Mouse (Mus musculus): ENCODE results near the gene Fcgbp. TPM values are rescaled to one million over a fixed set of nuclear protein-coding genes. Genes with fewer than 3 reads are reported as not detected.

The Fcgbp gene
- 0.65 and 3.8 TPM in 2 replicates for polyA plus RNA-seq (2015; fragmentation: Nextera tagmentation; extraction: Ambion mirVana)

DNA sequence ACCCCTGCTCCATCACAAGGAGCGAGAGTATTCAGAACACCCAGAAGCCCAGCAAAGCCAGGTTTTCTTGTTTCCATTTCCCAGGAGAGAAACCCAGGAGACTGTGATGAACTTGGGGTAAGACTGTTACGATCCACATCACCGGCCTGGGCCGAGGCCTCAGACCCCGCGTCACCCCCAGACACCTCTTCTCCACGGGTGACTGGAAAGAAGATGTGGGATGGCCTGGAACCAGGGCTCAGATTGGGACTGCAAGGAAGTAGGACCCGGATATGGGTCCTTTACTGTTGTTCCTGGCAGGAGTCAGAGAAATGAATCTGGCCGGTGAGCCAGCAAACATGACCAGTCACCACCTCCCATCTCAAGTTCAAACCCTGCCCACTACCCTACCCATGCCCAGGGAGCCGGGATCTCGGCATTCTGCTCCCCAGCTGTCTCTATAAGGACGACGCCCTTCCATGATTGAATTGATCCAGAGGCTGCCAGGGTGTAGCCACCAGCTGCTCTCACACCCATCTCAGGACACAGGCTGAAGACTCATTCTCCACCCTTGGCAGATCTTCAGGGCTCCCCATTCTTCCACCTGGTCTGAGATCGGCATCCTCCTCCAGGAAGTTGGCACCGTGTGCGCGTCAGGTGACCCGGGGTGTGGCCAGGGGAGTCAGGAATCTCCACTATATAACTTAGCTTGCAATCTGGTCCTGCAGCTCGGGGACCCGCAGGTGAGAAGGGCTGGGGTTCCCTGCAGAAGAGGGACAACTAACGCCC lies at the start of gene Fcgbp:
TSS of gene Fcgbp (plus strand) at position 706 of the 768 bp plus-strand sequence.
- Histone ChIP-seq H3K27me3 (ENCODE audit: control insufficient read depth, insufficient read depth, low read length) (no peaks in the 10 kb centered on the region), H3K4me1 (ENCODE audit: control insufficient read depth, insufficient read depth, low read length) (no peaks in the 10 kb centered on the region), H3K36me3 (ENCODE audit: control insufficient read depth, insufficient read depth) (no peaks in the 10 kb centered on the region), H3K4me3 (ENCODE audit: low read length) (no peak within 1 kb of the TSS), H3K4me2 (ENCODE audit: low read depth, low read length) (no peak within 1 kb of the TSS), H3K27ac (ENCODE audit: low read length) (no peak within 1 kb of the TSS), H3K9me3 (replicated peaks; ENCODE audit: control insufficient read depth, low read length) (no peaks in the 10 kb centered on the region), H3K9ac (ENCODE audit: low read length) (no peak within 1 kb of the TSS)
- no peak for ATAC-seq (replicated peaks; ENCODE audit: extremely low read depth, insufficient read depth, low FRiP score)
- WGBS: 75% methylated on average over 21 of the region's 21 CpGs

DNA sequence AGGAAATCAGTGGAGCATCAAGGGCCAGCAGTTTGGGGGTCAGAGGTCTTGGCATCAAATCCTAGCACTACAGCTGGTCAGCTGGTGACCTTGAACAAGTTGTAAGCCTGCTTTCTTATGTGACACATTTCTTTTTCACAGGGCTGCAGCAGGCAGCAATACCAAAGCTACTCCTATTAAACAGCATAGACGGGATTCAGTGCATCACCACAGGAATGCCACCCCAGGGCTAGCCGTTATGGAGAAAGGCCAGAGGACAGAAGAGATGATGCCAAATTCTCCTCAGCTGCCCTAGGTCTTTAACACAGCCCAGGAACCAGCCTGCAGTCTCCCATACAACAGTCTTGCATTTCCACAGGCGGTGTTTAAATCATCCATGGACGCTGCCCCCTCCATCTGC lies 26.5 kb upstream of the Fcgbp start:
- Histone ChIP-seq H3K27me3 (ENCODE audit: control insufficient read depth, insufficient read depth, low read length) (no peaks in the 10 kb centered on the region), H3K4me3 (ENCODE audit: low read length) (no peak overlapping the region), H3K36me3 (ENCODE audit: control insufficient read depth, insufficient read depth) (peaks cover 66% of the 10 kb centered on the region), H3K4me1 (ENCODE audit: control insufficient read depth, insufficient read depth, low read length) (peaks cover 6% of the 10 kb centered on the region), H3K4me2 (ENCODE audit: low read depth, low read length) (no peak overlapping the region), H3K9me3 (replicated peaks; ENCODE audit: control insufficient read depth, low read length) (no peaks in the 10 kb centered on the region), H3K27ac (ENCODE audit: low read length) (no peak overlapping the region), H3K9ac (ENCODE audit: low read length) (no peak overlapping the region)
- WGBS: 86% methylated on average over 4 of the region's 4 CpGs
- no peak for ATAC-seq (replicated peaks; ENCODE audit: extremely low read depth, insufficient read depth, low FRiP score)

DNA sequence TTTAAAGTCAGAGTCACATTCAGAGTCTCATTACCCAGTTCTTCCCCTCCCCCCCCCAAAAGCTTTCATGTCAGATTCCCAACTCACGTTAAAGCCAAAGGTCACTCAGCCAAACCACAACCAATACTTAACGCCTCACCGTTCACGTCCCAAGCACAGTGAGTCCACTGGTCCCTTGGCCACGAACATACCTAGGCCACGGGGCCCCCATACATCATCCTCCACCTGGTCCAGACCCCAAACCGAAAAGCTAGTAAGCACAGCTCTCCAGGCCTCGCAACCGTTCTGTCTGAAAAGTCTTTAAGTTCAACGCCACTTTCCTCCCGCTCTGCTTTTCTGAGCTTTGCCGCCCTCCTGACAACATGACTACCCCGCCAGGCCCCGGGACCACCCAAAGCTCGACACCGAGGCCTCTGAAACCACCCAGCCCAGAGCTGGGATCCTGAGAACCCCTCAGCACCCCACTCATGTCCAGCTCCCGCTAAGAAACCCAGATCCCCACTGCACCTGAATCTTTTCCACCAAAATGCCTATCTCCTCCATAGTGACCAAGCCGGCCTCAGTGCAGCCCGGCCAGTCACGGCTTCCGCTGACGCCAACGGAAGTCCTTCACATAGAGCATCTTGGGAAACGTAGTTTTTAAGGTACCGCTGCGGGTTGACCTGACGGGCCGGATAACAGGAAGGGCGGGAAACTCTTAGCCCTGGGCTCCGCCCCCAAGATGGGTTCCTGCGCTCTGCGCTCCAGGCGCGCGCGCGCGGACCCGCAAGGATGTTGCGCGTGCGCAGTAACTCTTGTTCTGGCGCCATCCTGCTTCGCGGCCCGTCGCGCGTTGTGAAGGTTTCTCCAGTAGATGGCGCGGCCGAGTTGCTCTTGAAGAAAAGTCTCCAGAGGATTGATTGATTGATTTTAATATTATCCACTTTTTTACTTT lies 21.3 kb upstream of the Fcgbp start, which contains the start of gene Psmc4:
TSS of gene Psmc4 (minus strand) at position 626 of the 934 bp plus-strand sequence.
- H3K27ac ChIP-seq (ENCODE audit: low read length): peak within 1 kb of the TSS; percentile 59
- H3K9ac ChIP-seq (ENCODE audit: low read length): peak within 1 kb of the TSS; percentile 91
- H3K36me3 ChIP-seq (ENCODE audit: control insufficient read depth, insufficient read depth): peaks cover 34% of the 10 kb centered on the region
- peak; percentile 99 for ATAC-seq (replicated peaks; ENCODE audit: extremely low read depth, insufficient read depth, low FRiP score)
- peak within 1 kb of the TSS; percentile 80 for H3K4me2 ChIP-seq (ENCODE audit: low read depth, low read length)
- H3K9me3 ChIP-seq (replicated peaks; ENCODE audit: control insufficient read depth, low read length): no peaks in the 10 kb centered on the region
- H3K4me3 ChIP-seq (ENCODE audit: low read length): peak within 1 kb of the TSS; percentile 97
- under 1% methylated on average over 52 of the region's 52 CpGs for WGBS
- H3K4me1 ChIP-seq (ENCODE audit: control insufficient read depth, insufficient read depth, low read length): peaks cover 6% of the 10 kb centered on the region
- H3K27me3 ChIP-seq (ENCODE audit: control insufficient read depth, insufficient read depth, low read length): peaks cover 2% of the 10 kb centered on the region; the same call in 1 of the 2 replicates

DNA sequence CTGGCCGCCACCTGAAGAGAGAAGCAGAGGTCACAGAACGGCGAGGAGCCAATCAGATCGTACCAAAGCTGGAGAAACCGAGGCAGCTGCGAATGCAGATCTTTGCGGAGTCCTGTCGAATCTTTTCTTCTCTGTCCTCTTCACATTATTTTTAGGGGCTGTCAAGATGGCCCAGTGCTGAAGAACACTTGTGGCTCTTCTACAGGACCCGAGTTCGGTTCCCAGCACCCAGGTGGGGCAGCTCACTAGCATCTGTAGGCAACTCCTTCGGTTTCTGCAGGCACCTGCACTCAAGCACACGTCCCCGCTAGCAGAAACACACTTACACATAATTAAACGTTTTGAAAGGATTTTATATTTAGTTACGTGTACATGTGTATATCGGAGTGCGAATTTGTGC lies 20.5 kb upstream of the Fcgbp start:
- Histone ChIP-seq H3K9me3 (replicated peaks; ENCODE audit: control insufficient read depth, low read length) (no peaks in the 10 kb centered on the region), H3K27me3 (ENCODE audit: control insufficient read depth, insufficient read depth, low read length) (peaks cover 2% of the 10 kb centered on the region; the same call in 1 of the 2 replicates), H3K4me1 (ENCODE audit: control insufficient read depth, insufficient read depth, low read length) (peaks cover 6% of the 10 kb centered on the region), H3K27ac (ENCODE audit: low read length) (no peak overlapping the region), H3K9ac (ENCODE audit: low read length) (peak overlapping the region; percentile 66), H3K4me3 (ENCODE audit: low read length) (peak overlapping the region; percentile 15; the same call in 1 of the 2 replicates), H3K4me2 (ENCODE audit: low read depth, low read length) (peak overlapping the region; percentile 50), H3K36me3 (ENCODE audit: control insufficient read depth, insufficient read depth) (peaks cover 28% of the 10 kb centered on the region)
- 55% methylated on average over 17 of the region's 17 CpGs for WGBS
- ATAC-seq (replicated peaks; ENCODE audit: extremely low read depth, insufficient read depth, low FRiP score): no peak

DNA sequence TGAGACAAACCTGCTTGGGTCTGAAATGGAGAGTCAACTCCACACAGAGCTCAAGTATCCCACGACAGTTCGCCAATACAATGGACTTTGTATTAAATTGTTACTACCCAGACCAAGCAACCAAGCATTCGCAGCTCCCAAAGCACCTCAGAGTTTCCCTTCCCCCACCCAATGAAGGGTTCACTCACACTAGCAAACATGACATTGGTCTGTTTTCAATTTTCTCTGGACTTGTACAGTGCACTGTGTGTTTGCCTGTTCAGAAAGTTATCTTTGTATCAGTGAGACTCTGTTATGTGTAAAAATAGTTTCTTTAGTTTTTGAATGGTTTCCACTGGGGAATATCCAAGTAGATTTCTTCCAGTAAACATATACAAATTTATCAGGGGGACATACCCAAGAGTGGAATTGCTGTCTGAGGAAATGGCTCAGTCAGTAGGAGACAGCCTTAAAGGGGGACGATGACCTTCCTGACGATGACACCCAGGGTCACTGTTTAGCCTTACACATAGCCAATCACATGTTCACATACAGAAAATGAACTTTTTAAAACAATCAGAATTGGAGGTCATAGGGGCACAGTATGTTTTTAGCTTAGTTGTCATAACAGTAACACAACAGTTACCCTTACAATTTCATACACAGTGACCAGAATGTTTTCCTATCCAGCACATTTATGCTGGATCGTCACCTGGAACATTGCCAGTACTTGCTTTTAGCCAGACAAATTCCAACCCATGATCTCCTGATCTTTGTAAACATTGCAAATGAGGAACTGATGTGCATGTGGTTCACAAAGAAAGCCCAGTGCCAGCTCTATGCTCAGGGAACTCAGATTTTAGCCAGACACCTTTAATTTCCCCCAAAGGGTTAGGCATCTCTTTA lies 17.7 kb upstream of the Fcgbp start:
- H3K4me3 ChIP-seq (ENCODE audit: low read length): no peak overlapping the region
- H3K4me2 ChIP-seq (ENCODE audit: low read depth, low read length): no peak overlapping the region
- no peak overlapping the region for H3K27ac ChIP-seq (ENCODE audit: low read length)
- H3K27me3 ChIP-seq (ENCODE audit: control insufficient read depth, insufficient read depth, low read length): peaks cover 2% of the 10 kb centered on the region; the same call in 1 of the 2 replicates
- ATAC-seq (replicated peaks; ENCODE audit: extremely low read depth, insufficient read depth, low FRiP score): no peak
- no peaks in the 10 kb centered on the region for H3K9me3 ChIP-seq (replicated peaks; ENCODE audit: control insufficient read depth, low read length)
- no peak overlapping the region for H3K9ac ChIP-seq (ENCODE audit: low read length)
- peaks cover 4% of the 10 kb centered on the region for H3K36me3 ChIP-seq (ENCODE audit: control insufficient read depth, insufficient read depth)
- H3K4me1 ChIP-seq (ENCODE audit: control insufficient read depth, insufficient read depth, low read length): peaks cover 6% of the 10 kb centered on the region
- 73% methylated on average over 6 of the region's 6 CpGs for WGBS

DNA sequence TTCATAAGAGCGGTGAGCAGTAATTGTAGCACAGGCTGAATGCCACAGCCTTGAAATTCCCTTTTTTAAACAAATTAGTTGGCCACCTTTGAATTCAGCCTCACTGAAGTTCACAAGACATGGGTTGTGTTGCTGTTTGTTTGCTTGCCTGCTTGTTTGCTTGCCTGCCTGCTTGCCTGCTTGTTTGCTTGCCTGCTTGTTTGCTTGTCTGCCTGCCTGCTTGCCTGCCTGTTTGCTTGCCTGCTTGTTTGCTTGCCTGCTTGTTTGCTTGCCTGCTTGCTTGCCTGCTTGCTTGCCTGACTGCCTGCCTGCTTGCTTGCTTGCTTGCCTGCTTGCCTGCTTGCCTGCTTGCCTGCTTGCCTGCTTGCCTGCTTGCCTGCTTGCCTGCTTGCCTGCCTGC lies 11.1 kb upstream of the Fcgbp start:
- Histone ChIP-seq H3K36me3 (ENCODE audit: control insufficient read depth, insufficient read depth) (no peaks in the 10 kb centered on the region), H3K4me3 (ENCODE audit: low read length) (no peak overlapping the region), H3K4me2 (ENCODE audit: low read depth, low read length) (no peak overlapping the region), H3K9ac (ENCODE audit: low read length) (no peak overlapping the region), H3K4me1 (ENCODE audit: control insufficient read depth, insufficient read depth, low read length) (no peaks in the 10 kb centered on the region), H3K9me3 (replicated peaks; ENCODE audit: control insufficient read depth, low read length) (no peaks in the 10 kb centered on the region; the same call in 1 of the 2 replicates), H3K27me3 (ENCODE audit: control insufficient read depth, insufficient read depth, low read length) (no peaks in the 10 kb centered on the region), H3K27ac (ENCODE audit: low read length) (no peak overlapping the region)
- ATAC-seq (replicated peaks; ENCODE audit: extremely low read depth, insufficient read depth, low FRiP score): no peak
- WGBS: 89% methylated on average over 1 of the region's 1 CpGs

DNA sequence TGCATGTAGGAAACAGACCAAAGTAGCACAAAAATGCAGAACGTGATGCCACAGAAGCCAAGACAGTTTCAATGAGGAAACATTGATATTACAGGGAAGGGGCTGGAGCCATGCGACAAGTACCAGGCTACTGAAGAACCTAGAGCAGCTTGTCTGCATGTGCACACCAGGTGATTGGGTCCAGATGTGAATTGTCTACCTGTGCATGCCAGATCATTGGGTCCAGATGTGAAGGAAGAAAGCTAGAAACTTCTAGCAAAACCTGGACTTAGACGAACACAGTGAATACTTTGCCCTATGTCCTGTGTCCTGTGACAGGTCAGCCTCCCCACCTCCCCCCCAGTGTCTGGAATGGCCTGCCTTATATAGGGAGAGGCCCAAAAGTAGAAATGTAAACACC lies 2.4 kb upstream of the Fcgbp start:
- Histone ChIP-seq H3K9ac (ENCODE audit: low read length) (no peak overlapping the region), H3K4me3 (ENCODE audit: low read length) (no peak overlapping the region)
- no peak for ATAC-seq (replicated peaks; ENCODE audit: extremely low read depth, insufficient read depth, low FRiP score)

DNA sequence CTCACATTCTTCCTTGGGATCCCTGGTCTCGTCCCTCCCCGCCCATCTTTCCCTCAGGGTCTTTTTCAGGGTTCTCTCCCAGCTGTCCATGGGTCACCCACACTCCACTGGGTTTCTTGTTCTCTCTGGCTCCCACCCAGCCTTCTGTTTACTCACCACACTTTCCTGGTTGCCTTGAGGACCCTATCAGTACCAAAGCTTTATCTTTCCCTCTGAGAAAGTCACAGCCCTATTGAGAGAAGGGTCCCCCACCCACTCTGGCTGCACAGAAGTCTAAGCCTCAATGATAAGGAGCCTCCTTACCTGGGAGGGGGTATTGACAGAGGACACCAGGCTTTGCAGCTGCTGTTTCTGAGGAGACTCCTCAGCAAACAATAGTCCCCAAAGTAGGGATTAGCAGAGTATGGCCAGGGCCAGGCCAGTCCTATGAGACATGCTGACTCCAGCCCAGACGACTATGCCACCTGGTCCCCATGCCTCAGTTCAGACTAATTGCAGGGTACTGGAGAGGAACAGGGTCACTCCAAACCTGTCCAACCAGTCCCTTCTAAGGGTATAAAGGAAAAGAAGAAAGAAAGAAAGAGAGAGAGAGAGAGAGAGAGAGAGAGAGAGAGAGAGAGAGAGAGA lies 1.4 kb upstream of the Fcgbp start:
- Histone ChIP-seq H3K9me3 (replicated peaks; ENCODE audit: control insufficient read depth, low read length) (no peaks in the 10 kb centered on the region), H3K4me3 (ENCODE audit: low read length) (no peak overlapping the region), H3K27ac (ENCODE audit: low read length) (no peak overlapping the region), H3K4me1 (ENCODE audit: control insufficient read depth, insufficient read depth, low read length) (no peaks in the 10 kb centered on the region), H3K4me2 (ENCODE audit: low read depth, low read length) (no peak overlapping the region), H3K9ac (ENCODE audit: low read length) (no peak overlapping the region), H3K27me3 (ENCODE audit: control insufficient read depth, insufficient read depth, low read length) (no peaks in the 10 kb centered on the region), H3K36me3 (ENCODE audit: control insufficient read depth, insufficient read depth) (no peaks in the 10 kb centered on the region)
- no peak for ATAC-seq (replicated peaks; ENCODE audit: extremely low read depth, insufficient read depth, low FRiP score)
- WGBS: 42% methylated on average over 3 of the region's 3 CpGs

More for the DNA sequence above, 2.4 kb upstream of the Fcgbp start:
- Histone ChIP-seq H3K27ac (ENCODE audit: low read length) (no peak overlapping the region), H3K4me1 (ENCODE audit: control insufficient read depth, insufficient read depth, low read length) (no peaks in the 10 kb centered on the region), H3K4me2 (ENCODE audit: low read depth, low read length) (no peak overlapping the region), H3K36me3 (ENCODE audit: control insufficient read depth, insufficient read depth) (no peaks in the 10 kb centered on the region), H3K27me3 (ENCODE audit: control insufficient read depth, insufficient read depth, low read length) (no peaks in the 10 kb centered on the region), H3K9me3 (replicated peaks; ENCODE audit: control insufficient read depth, low read length) (no peaks in the 10 kb centered on the region)
- 65% methylated on average over 3 of the region's 3 CpGs for WGBS

Data from heart, embryonic 16.5 days (tissue).